Mouse (Mus musculus) fibroblast of lung, adult 2 months (primary cell): ENCODE data around the gene Mcm3.

ENCODE experiments used
- DNase-seq: peaks from one replicate; pipeline ENCODE4 v3.0.0-alpha.2; 2011; ENCODE audit warnings: low read depth

The Mcm3 gene

DNA sequence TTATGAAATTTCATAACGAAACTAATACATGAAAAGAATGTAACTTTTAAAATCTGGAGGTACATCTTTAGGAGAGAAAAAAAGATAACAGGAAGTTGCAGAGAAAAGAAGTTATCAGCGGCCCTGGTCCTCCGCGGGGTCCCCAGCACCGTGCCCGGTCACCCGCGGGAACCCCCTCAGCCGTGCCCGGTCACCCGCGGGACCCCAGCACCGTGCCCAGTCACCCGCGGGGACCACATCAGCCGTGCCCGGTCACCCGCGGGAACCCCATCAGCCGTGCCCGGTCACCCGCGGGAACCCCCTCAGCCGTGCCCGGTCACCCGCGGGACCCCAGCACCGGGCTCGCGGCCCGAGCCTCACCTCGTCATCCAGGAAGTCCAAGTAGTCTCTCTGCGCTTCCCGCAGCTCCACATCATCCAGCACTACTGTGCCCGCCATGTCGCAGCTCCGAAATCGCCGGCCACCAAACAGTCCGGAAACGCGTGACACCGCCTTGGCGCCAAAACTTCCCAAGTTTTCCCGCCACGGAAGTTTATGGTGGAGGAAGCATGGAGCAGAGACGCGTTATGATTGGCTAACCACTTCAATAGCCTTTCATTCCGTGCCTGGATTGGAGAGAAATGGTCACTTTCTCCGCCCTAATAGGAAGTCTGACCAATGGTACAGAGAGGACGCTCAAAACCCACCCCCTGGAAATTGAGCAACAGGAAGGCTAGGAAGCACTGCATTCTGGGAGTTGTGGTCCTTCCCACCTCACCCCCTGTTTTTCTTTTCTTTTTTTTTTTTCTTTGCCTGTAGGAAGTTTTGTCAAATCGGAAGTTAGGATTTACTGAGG lies at the start of gene Mcm3:
Gene Mcm3 (minus strand): TSS at position 542 of the 835 bp plus-strand sequence.
- DNase-seq: peak; percentile 95

- DNase-seq: no peak
Measured at GRCm38 (mm10) chr1:20868036-20868435, 47.9 kb upstream of the Mcm3 start.

GRCm38 (mm10) chr1:20867241-20867902 lies 47.3 kb upstream of the Mcm3 start:
- peak; percentile 18 for DNase-seq

DNA sequence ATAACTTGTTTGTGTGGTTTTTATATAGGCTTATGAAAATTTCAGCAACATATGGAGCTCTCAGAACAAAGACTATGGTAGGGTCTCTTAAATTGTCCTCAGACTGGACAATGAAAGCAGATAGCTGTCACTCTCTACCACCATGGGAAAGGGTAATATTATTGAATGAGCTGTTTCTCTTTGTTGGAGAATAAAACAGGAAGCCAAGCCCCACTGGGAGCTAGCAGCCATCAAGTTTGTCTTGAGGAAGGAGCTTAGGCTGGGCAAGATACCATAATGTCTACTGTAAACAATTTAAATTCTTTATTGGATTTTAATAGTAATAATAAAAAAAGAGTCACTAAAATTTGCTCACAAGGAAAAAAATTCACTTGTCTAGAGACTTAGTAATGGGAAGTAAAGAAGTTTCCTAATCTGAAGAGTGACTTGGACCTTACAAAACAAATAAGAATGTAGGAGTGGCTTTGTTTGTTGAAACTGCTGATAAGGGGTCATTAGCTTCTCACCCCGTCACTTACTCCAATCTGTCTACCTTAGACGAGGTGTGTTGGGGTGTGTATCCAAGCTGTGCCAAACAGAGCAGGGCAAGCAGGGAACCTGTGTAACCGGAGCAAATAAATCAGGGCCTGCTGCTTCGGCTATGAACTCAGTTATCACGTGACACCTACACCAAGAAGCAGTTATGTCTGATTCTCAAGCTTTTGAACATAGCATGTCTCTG lies 43.5 kb upstream of the Mcm3 start:
- no peak for DNase-seq

- DNase-seq: no peak
Measured at GRCm38 (mm10) chr1:20861865-20862264, 41.8 kb upstream of the Mcm3 start.

DNA sequence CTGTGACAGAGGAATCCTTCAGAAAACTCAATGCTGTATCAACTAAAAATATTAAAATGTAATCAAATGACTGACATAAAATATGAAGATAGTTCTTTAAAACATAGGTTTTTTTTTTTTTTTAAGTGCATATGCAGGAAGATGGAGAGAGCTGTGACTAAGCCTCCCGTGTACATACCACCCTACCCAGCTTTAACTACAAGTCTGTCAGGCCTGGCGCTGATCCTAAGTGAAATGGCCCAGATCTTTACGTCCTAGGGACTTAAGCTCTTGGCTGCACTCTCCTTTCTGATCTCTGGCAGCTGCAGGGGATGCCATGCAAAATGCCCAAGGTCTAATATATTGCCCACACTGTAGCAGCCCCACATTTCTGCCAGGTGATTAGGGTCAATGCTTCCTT lies 40.7 kb upstream of the Mcm3 start:
- DNase-seq: no peak

- no peak for DNase-seq
Measured at GRCm38 (mm10) chr1:20856924-20857902, 37.1 kb upstream of the Mcm3 start.

DNA sequence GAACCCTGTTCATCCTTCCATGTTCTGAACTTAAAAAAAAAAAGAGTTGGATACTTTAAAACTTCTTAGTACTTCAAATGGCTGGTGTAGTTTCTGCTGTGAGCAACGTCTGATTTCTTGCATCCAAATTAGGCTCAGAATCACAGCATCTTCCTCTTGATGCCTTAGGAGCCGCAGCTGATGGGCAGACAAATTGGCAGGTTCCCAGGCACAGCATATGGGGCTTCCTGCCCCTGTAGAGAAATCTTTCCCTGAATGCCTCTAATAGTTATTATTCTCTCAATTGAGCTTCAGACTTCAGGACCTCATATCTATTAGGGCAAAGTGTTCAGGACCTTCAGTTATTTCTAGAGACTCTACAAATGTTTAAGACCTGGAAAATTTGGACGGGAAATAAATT lies 19.8 kb upstream of the Mcm3 start:
- DNase-seq: no peak

GRCm38 (mm10) chr1:20836551-20837125 lies 16.5 kb upstream of the Mcm3 start:
- DNase-seq: no peak

DNA sequence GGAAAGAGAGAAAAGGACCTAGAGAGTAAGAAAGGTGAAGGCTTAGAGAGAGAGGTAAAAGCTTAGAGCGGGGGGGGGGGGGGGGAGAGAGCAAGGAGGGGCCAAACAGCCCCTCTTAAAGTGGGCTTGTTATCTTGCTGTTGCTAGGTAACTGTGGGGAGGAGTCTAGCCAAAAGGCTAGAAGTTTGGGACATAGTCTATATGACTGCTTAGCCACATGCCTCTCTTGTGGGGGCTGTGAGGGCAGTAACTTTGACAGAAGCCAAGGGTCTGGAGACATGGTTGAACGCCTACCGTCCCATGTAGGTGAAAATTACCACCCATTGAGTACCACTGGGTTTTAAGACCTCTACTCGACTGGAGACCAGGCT lies 13.0 kb upstream of the Mcm3 start:
- no peak for DNase-seq

GRCm38 (mm10) chr1:20832473-20833140 lies 12.5 kb upstream of the Mcm3 start:
- DNase-seq: no peak

- no peak for DNase-seq
Measured at GRCm38 (mm10) chr1:20830546-20830945, 10.4 kb upstream of the Mcm3 start.

DNA sequence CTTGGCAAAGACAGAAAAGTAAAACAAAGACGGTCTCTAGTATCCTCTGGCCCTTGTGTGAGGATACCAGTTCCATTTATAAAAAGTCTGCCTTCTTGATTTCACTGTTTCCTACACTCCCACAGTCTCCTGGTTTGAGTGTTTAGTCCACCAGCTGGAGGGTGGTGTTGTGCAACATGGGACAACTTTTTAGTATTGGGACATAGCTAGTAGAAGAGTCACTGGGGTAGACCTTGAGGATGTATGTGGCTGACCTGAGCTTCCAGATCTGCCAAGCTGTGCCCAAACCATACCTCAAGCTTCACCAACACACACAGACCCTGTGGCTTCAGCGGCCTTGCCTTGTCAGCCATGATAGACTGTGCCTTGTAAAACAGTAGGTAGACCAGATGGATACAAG lies 7.9 kb upstream of the Mcm3 start:
- no peak for DNase-seq

DNA sequence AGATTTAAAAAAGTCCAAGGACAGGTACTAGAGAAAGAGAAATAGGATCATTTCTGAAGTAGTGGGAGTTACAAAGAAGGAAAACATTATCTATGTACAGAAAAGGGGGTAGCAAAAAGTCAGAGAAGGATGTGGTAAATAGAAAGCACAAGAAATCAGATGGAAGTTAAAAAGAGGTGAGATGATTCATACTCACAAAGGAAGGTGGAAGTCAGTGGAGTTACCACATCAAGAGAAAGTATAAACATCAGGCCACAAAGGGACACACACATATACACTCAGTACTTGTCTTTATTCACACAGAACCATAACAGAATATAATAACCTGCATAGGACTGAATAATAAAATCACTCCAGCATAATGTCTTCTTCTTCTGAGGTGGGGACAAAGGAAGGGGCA lies 4.9 kb upstream of the Mcm3 start:
- no peak for DNase-seq

DNA sequence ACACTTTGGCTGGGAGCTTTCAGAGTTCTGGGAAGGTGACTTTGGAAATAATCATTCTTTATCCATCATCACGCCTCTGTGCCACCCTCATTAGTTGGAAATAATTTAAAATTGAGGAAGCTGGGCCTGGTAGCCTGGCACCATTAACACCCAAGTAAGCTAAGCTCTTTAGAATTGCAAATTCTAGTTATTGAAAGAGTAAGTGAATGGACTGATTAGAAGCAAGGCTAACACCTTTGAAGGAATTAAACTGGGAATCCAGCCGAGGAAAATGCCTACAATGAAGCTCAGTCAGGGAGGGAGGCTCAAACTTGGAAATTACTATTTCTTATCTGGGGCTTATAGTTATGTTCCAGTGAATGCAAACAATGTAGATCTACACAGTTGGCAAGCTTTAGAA lies 3.8 kb upstream of the Mcm3 start:
- DNase-seq: no peak

DNA sequence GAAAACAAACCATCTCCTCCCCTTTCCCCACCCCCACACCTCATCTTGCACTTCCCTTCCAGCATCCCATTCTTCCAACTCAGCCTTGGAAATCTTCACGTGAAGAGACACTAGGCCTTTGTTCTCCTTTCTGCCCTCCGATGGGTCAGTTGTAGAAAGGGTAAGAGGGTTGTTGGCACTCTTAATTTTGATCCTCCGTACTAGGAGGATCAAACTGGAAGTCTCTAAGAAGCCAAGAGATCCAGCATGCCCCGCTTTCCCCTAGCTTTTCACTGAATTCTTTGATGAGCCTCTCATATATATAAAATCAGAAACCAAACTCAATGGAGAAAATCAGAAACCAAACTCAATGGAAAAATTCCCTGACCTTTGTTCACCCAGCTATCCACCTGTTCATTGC lies 3.4 kb upstream of the Mcm3 start:
- no peak for DNase-seq

DNA sequence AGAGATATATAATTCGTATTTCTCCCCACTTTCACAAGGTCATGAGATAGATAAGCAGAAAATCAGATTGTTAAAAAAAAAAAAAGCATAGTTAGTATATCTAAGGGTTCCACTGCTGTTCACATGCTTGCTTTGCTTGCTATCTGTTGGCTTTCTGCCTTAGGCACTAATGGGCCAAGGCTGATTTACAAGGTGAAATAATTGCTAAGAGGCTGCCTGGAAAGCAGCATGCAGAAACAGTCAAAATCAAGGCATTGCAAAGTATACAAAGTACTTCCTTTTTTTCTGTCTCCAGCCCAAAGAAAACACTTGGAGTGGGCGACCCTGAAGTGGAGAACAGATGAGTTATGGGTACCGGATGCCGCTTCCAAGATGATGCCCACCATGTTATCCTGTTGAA lies 847 bp upstream of the Mcm3 start:
- no peak for DNase-seq

GRCm38 (mm10) chr1:20817596-20817995 lies 2.5 kb downstream of the Mcm3 start:
- DNase-seq: no peak

DNA sequence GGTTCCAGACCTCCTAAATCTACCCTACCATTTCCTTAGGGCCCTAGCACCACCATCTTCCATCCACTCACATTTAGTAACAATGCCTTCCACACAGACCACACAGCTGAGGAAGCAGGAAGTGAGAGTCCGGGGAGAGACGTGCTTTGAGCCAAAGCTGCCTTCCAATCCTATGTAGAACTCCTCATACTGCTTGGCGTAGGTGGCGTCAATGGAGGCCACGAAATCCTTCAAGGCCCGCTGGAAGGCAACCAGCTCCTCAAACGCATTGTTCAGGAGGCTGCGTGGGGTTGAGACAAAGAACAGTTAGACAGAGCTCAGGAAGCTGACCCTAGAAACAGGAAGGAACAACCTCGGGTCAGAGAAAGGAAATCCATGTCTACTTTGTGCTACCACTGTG lies 2.9 kb downstream of the Mcm3 start:
- DNase-seq: no peak

- DNase-seq: no peak
Measured at GRCm38 (mm10) chr1:20814521-20814920, 5.6 kb downstream of the Mcm3 start.

DNA sequence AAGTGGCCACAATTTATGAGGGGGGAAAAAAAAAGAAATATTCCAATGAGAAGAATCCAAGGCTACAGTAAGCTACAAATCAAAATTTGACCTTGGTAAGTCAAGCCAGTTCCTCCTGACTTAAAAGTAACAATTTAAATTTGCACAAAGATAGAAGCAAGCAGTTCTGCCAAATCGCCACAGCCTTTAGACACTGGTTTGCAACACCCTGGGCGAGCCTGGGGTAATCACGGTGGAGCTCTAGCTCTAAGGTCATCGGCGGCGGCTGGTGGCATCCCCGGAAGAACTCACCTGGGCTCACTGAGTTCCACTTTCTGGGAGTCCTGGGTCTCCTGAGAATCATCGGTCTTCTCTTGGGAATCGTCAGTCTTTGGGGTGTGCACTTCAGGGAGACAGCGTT lies 15.6 kb downstream of the Mcm3 start:
- DNase-seq: no peak
